Mouse (Mus musculus) lung, postnatal 0 days (tissue): ENCODE data around the gene Abca2.

ENCODE experiments used
- CTCF ChIP-seq: IDR thresholded peaks from 2 replicates; pipeline ENCODE4 v1.5.1; 2016; ENCODE audit warnings: antibody characterized with exemption, mild to moderate bottlenecking
- EP300 ChIP-seq: IDR thresholded peaks from 2 replicates; pipeline ENCODE4 v1.6.1; 2016; ENCODE audit warnings: antibody characterized with exemption, mild to moderate bottlenecking, control low read depth

- no peak for TF ChIP-seq CTCF
- TF ChIP-seq EP300, result no peak
These were observed 12.6 kb downstream of the Abca2 start for GRCm38 (mm10) chr2:25441067-25441466.
